20 mouse cellular contexts compared by ENCODE assay signal in genomic region chr9:77507743-77508394, GRCm38 (mm10).
"Had no signal": no experiment of that assay in that cellular context is flagged by ENCODE, and none has a peak within 500 bp of the region (broad histone marks: within the 10 kb centered on the region; RNA-seq: fewer than 3 reads in every experiment).

No protein-coding gene starts in this region.

- H3K27me3 ChIP-seq: liver, embryonic 13.5 days; liver, embryonic 15.5 days; lung, embryonic 15.5 days; neural tube, embryonic 15.5 days had no signal

- H3K27ac ChIP-seq: liver, embryonic 13.5 days; liver, embryonic 15.5 days; lung, embryonic 15.5 days; midbrain, embryonic 10.5 days; midbrain, embryonic 12.5 days; neural tube, embryonic 13.5 days; neural tube, embryonic 15.5 days had no signal

- ATAC-seq: liver, postnatal 0 days; lung, postnatal 0 days; midbrain, embryonic 16.5 days had no signal

- H3K36me3 ChIP-seq: liver, embryonic 13.5 days; liver, embryonic 15.5 days; lung, embryonic 15.5 days; midbrain, embryonic 10.5 days; midbrain, embryonic 12.5 days; neural tube, embryonic 13.5 days; neural tube, embryonic 15.5 days had no signal

- H3K4me3 ChIP-seq: liver, embryonic 13.5 days; liver, embryonic 15.5 days; lung, embryonic 15.5 days; midbrain, embryonic 10.5 days; midbrain, embryonic 12.5 days; myocyte; neural tube, embryonic 13.5 days; neural tube, embryonic 15.5 days had no signal

- H3K9me3 ChIP-seq: liver, embryonic 13.5 days; liver, embryonic 15.5 days; lung, embryonic 15.5 days; midbrain, embryonic 10.5 days; midbrain, embryonic 12.5 days; neural tube, embryonic 13.5 days; neural tube, embryonic 15.5 days had no signal

- H3K4me1 ChIP-seq: liver, embryonic 13.5 days; liver, embryonic 15.5 days had no signal

- H3K9ac ChIP-seq: liver, embryonic 13.5 days; liver, embryonic 15.5 days; liver, postnatal 0 days; lung, embryonic 15.5 days; midbrain, embryonic 12.5 days; neural tube, embryonic 15.5 days had no signal

- DNase-seq: liver, embryonic 13.5 days; liver, postnatal 0 days; lung, adult 2 months; lung, postnatal 4 days; midbrain, embryonic 14.5 days; right cerebral cortex, adult 18-20 months; right cerebral cortex, postnatal 25 days; right cerebral cortex, postnatal 4 days; spleen, adult 18-20 months; thymus, adult 2 months; thymus, postnatal 36 days had no signal

- H3K4me2 ChIP-seq: liver, embryonic 13.5 days; liver, embryonic 15.5 days; lung, embryonic 15.5 days; midbrain, embryonic 12.5 days; neural tube, embryonic 13.5 days; neural tube, embryonic 15.5 days had no signal
